Mouse (Mus musculus) T-helper 2 cell (primary cell): Measurements from ENCODE around the gene Abcd2.

Source experiments
- in situ Hi-C: fragments of 300-600 bp; cut with MboI, MseI; formaldehyde crosslinking; loops from one replicate; pipeline ENCODE4 v1.15.1; 2025; ENCODE audit warnings: high pct_unique_total_duplicates

Abcd2 gene

DNA sequence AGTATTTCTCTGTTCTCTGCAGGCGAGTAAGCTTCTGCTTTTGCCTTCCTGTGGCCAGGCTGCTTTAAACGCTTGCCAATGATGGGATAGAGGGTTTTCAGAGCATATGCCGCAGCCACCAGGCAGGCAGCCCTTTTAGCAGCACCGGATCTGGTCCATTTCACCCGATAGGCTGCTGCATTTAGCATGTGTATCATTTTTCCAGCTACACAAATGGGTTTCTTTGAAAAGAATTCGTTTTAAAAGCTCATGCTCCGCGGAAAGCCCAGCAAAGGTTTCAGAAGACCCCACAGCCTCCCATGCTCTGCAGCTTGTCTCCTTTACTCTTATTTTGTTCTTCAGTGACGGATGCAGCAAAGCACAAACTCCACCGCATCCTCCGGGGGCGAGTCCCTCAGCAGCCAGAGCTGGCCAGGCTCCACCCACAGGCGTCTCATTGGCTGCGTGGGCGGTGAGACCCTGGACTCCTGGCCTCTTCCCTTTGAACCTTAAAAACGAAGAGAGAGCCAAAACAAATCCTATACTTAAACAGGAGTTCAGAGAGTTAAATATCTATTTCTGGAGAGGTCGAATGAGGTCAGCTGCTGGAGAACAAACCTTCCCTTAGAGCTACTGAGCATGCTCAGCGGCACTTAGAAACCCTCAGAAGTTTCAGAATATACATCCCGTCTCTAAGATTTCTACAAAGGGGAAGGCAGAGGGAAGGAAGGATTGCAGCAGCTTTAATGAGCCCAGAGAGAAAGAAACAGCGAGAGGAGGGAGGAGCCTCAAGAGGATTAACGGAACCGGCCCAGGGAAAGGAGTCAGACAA, at the start of gene Abcd2:
Gene Abcd2, minus strand, starts transcription at position 388 of the 811 bp plus-strand sequence.
- in situ Hi-C loops = no loop called here

DNA sequence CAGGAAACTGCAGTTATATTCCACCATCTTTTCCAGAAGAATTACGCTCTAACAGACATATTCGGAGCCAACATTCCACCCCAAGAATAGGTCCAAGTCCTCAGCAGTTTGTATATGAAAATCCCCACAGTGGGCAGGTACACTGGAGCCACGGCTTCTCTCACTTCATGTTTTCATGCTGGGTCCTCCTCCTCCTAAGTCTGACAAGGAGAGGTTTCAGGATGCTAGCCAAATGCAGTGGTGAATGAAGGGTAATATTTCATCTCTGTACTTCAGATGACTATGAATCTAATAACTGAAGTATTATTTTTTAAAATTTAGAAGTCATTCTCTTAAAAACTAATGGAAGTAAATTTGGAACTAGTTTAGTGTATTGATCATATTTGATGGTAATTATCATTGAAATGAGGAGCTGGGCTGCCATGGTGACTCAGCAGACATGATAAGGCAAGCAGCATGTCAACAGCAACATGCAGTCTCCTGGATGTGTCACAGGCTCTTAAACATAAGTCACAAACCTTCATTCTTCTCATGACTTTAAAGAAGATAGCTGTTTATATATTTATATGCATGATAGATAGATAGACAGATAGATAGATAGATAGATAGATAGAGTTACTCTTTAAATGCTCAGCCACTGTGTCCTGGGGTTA, 49.2 kb upstream of the Abcd2 start:
- in situ Hi-C loops = no loop called here

DNA sequence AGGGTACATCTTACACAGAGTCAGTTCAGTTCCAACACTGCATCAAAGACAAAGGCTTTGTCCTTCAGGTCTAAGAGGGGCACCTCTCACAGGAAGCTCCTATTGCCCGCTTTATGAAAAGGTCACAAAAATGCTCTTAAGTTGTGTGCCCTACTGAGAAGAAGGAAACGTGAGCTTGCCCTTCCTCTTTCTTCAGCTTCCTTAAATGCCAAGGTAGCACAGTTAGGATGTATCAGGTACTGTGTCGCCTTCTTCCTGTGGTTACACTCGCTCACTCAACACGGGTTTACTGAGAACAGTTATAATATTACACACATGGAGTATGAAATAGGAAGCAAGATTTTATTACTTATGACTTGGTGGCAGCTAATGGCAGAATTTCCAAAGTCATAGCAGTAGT, 45.7 kb upstream of the Abcd2 start:
- in situ Hi-C loops = no loop called here

DNA sequence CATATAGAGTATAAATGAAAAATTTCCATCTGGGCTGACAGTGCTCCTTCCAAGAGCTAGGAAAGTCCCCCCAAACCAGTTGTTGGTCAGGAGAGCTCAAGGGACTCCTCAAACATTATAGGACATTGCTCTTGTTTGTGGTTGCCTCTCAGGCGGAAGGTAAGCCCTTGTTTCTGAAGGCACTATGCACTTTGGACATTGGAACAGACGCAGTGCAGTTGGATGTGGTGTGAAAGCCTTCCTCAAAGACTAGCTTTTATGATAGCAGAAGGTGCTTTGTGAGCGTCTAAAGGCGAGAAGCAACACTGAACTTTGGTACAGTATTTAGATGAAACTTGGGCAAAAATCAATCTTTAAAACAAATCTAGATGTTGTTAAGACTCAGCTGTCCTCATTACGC, 14.9 kb upstream of the Abcd2 start:
- in situ Hi-C loops = no loop called here

DNA sequence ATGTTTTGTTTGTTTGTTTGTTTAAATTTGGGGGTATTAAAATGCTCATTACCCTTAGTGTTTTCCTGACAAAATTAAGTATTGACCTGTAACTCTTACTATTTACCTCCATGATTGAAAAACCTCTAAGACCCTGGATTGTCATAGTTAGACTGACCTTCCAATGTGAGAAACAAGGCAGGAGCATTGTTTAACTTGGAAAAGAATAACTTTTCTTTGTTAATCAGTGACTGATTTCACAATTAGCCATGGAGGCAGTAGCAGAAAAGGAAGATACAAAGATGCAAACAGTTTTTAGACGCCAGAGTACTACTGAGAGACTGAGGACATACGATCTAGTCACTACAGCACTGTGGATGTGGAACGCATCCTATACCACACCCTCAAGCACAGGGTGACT, 11.9 kb upstream of the Abcd2 start:
- in situ Hi-C loops = no loop called here

DNA sequence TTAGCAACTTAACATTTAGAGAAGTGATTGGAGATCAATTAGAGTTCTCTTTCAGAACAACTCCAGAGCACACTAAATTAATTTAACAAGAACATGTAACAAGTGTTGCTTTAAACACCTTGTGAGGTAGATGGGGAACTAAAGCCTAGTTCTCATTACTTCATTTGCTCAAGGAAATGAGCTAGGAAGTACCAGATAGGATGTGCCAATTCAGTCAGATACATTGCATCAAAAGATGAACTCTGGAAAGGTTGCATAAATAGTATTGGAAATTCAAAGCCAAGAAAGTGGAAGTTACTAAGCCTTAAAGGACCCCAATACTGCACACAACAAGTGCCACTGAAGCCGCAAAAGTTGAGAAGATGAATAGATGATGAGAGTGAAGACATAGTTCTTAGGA, 10.9 kb upstream of the Abcd2 start:
- in situ Hi-C loops = no loop called here

DNA sequence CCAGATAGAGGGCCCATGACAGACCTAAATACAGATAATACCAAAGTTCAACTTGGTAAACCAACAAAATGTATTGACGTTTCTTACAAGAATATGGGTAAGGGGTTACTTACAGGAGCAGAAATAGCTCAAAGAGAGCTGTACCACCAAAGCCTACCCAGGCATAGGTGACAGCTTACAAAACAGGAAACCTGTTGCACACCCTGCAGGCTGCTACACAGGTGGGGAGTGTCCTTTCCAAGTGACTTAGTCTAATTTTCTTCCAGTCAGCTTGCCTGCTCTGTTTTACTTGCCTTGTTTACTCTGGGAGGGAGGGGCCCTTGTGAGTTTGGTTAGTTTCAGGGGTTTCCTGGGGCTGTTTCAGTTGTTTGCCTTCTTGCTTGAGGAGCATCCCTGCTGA, 9.2 kb upstream of the Abcd2 start:
- in situ Hi-C loops = no loop called here

DNA sequence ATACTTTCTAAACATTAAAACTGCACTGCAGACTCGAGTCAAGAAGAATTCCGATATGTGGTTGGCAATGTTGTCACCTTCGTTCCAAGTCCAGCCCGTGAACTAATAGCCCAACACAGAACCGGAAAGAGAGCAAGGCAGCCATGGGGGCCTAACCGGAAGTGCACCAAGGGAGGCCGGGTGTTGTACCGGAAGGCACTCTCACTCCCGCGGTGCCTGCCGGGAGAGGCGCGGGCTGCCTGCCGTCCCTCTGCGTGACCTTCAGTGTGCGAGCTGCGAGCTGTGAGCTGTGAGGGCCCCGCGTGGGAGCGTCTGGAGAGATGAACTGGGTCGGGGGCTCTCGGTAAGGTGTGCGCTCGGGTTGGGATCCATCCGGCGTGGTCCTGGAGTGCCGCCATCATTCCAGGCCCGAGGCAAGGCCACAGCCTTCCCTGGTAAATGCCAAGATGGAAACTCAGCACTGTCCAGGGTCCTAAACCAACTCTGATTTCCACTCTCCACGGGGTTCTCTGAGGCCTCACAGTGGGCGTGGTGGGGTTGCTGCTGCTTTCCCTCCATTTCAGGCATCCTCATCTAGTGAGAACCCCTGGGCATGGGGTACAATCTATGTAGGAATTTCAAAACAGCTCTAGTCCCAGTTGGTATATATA, 7.8 kb upstream of the Abcd2 start, which contains the start of gene CN725425:
Gene CN725425, plus strand, starts transcription at position 239 of the 650 bp plus-strand sequence.
- in situ Hi-C loops = no loop called here

DNA sequence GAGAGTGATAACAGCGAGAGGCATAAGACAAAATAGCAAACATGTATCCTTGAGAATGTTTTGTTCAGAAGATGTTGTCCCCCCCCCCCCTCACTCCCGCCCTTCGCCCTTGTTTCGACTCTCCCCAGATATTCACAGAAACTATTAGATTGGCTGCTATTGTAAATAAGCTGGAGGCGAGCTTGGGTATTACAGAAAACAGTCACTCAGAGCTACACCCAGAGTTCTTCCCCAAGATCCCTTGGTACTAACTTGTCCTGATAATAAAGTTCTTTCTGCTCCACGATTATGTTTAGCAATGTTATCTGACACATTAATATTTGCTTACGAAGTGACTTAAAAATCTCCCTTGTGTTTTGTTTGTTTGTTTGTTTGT, 612 bp upstream of the Abcd2 start:
- in situ Hi-C loops = no loop called here

DNA sequence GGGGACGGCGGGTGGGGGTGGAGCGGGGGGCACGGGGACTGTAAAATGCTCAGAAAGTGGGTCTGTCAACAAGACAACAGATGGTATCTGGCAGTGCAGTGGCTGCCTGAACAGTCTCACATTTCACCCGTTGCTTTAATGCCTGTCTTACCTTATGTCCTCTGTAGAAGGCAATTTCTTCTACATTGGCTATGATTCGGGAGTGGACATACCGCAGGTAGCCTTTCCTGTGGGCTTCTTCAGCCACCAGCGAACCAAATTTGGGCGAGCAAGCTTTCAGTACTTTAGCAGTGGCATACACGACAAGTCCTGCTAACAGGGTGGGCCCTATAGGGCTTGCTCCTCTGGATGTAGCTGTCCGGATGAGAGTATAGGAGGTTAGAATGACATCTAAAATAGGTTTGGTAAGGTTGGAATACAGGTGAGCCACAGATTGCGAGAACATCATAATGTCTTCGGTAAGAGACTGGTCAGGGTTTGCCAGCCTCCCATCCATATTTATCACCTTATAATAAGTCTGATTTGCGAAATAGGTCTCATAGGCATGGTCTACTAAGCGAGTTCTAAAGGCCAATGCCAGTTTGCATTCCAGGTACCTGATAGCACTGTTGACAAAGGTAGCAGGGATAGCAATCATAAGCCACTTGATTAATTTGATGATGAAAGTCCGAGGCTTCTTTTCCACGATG, 936 bp downstream of the Abcd2 start:
- in situ Hi-C loops = no loop called here

DNA sequence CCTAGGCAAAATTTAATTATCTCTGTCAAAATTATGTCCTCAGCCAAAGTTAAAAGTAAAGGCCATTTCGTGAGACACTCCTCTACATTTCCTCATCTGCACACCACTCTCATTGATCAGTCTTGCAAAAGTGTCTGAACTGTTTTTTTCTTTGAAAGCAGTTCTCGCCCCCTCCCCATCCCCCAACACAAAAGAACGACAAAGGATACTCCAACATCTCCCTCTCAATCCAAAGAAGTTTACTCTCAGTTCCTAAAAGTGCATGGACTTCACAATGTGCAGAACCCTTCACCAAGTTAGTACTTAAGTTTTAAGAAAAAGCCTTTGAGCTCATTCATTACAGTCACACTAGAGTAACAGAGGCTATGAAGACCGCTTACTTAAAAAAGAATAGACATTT, 1.6 kb downstream of the Abcd2 start:
- in situ Hi-C loops = no loop called here

DNA sequence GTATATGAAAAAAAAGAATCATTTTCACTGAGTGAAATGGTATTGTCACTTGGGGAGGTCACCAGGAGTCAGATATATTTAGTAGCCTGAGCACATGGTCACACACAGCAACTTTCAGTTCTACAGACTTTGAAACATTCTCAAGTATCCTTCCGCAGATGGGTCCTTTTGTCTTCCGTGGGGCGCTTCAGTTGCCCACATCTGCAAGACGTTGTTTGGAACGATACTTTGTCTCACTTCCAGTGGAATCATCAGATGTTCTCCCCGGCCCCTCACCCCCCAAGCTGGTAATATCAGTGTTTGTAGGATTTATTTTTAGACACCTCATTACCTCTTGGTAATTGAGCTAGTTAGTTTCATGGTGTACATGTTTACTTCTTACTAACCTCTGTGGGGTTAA, 5.2 kb downstream of the Abcd2 start:
- in situ Hi-C loops = no loop called here

DNA sequence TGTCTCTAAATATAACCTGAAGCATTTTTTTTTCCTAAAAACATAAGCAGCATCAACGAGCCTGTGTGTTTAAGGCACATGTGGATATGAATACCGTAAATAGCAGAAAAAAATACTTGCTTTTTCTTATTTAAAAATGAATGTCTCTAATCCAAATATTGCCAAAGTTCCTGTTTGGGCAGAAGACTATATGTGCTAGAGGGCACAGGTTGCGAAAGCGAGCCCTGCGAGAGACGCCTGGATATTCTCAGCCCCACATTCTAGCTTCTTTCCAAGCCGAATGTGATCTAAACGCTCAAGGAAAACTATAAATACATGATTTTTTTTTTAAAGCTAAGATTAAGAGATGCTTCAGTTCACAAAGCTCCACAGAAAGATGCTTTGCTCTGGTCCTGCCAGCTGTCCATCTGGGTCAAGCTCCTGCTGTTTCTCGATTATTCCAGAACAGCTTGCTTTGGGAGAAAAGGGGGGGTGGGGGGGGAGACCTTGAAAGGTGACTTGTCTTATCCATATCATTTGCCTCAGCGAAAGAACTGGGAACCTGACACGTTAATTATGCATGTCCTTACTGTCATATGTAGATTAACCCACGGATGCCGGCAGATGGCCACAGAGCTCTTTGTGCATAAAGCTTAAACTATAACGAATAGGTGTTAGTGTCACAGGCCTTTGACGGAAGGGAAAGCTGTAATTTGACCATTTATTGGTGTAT, 11.5 kb downstream of the Abcd2 start:
- in situ Hi-C loops = no loop called here

DNA sequence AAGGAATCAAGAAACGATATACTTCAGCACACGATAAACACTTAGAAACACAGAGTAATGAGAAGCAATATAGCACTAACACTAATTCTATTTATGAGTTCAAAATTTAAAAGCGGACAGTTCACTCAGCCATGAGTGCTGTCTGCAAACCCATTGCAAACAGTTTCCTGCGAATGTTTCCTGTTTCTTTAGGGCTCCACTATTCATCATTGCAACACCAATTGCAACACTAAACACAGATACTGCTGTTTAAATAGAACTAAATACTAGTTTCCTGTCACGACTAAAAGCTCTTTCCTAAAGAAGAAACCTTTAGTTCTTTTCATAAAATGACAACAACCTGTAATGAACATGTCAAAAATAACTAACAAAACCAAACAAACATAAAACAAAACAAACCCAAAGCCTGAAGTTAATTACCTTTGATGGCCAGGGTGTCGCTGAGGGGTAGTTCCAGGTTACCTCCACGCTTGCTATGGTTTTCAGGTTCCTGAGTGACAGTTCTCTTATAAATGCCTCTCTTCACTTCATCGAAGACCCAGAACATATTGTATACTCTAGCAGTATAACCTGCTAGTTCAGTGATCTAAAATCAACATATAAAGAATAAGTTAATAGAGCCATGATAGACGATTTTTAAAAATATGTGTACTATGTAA, 12.8 kb downstream of the Abcd2 start:
- in situ Hi-C loops = no loop called here

DNA sequence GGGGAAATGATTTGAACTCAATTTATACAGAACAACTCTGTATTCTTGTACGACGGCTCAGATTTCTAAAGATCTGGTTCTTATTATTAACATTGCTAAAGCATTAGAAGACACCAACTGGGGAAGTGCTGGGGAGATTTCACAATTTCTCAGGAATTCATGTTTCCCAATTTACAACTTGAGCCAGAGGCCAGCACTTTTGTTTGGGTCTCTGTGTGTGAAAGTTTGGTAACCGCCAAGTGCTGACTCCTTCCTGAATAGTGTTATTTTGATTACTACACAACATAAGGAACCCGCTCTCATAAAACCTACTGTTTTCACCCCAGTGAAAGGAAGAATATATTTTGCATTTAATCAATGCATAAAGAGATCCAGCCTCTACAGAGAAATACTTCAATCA, 19.4 kb downstream of the Abcd2 start:
- in situ Hi-C loops = no loop called here

DNA sequence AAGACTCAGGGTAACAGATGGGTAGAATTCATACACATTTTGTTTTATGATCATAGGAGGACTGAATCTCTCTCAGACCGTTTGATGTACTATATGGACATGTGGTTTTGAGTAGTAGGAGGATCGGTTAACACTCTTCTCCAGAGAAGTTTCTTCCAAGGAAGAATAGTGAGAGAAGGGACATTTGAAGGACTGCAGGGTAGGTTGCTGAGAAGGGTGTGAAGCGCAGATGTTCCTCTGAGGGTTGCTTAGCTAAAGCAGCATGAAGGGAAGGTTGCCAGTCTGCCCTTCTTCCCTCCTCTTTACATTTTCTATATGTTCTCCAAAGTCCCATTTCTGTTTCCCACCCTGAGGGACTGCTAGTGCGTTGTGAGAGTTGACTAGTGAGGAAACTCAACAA, 20.3 kb downstream of the Abcd2 start:
- in situ Hi-C loops = no loop called here

DNA sequence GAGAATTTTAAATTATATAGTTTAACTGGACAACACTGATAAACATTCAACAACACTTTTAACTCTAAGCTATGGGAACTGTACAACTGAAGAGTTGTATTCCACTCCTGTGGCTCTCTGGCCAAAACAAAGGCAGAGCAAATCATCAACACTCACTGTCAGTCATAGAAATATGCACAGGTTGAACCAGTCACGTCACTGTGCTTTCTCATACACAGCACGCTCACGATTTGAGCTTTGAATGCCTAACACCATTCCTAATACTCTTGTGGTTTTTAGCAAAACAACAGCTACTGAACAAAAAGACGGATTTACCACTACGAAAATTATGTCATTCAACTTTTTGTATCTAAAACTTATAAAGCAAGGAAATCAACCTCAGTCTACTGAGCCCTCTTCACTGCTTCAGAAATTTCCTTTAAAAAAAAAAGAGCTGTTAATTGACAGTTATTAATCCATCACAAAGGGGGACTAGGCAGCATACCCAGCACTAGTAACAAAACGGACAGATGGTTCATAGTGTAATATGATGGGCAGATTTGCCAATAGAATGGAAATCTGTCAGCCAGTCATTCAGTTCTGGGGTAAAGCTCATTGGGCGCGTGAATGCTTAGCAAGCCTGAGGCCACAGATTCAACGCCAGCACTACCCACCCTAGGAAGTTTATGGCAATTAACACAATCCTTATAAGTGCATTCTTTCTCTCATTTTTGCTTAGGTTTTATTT, 20.8 kb downstream of the Abcd2 start:
- in situ Hi-C loops = no loop called here

DNA sequence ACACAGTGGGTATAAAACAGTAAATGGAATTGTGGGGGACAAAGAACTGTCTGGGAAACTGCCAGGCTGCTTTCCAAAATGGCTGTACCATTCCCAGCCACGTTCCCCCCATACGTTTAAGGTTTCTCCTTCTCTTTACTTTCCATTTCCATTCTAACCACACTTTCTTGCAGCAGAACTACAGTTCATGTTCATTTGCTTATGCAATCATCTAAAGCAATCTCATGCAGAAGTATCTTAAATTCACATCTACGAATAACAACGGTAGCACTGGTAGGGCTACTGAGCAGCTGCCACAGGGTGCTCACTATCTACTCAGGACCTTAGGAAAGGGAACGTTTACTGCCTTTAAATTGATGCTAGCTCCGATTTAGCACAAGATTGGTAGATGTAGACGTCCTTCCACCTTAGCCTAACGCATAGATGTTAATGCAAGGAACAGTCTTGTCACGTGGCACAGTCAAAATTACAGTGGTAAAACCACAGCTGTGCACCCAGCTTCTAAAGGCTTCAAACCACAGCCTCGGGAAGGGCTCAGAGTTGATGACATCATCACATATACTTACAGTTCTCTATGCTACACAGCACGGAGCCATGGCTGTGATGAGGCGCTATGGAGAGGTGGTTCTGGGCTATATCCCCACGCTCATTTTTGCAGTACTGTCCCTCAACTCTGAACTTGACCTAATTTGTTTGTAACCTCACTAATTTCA, 23.6 kb downstream of the Abcd2 start:
- in situ Hi-C loops = no loop called here

DNA sequence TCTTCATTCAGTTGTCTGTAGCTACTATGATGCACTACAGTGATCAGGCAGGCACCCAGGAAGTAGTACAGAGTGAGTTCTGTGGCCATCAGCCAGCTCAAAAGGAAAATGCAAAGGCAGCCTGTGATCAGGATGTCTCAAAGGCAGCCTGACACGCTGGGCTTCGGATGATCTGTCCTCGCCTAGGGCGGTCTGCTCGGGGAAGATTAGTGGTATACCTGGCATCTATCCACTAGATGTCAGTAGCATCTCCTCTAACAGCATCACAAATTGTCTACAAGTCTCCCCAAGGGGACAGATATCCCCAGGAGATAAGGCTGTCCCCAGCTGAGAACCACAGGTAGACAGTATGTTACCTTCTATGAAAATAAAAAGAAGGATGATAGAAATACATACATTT, 26.6 kb downstream of the Abcd2 start:
- in situ Hi-C loops = no loop called here

DNA sequence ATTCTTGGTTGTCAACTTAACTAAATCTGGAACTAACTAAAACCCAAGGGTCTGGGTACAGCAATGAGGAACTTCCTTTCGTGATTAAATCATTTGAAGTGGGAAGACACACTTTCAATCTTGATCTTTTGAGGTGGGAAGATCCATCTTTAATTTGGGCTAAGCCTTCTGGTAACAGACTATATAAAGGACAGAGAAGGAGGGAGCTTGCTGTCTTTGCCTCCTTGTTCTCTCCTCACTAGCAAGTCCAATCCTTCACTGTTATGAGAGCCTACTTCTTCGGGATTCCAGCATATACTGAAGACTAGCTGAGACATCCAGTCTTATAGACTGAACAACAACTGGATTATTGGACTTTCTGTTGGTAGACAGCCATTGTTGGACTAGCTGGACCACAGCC, 28.1 kb downstream of the Abcd2 start:
- in situ Hi-C loops = no loop called here
